Mouse (Mus musculus) midbrain, embryonic 13.5 days (tissue): ENCODE measurements at regions not wholly inside any gene's neighbourhood (a gene's known extent, or its start where the extent isn't known, plus 50 kb on each side); places are given as distances from the start of the nearest gene placed in this dataset.

ENCODE experiments used
- ATAC-seq: fragments of 200-750 bp; cut with Nextera tagmentation; 2 replicates; pipeline ENCODE4 v1.8.0; 2017; ENCODE audit warnings: mild to moderate bottlenecking, moderate TSS enrichment, moderate library complexity
- H3K27ac ChIP-seq: fragments of 300-500 bp; sonication (generic); 2 replicates; pipeline ENCODE4 v1.5.1; 2015; ENCODE audit warnings: inconsistent platforms, mild to moderate bottlenecking, moderate library complexity
- H3K27me3 ChIP-seq: fragments of 300-500 bp; sonication (generic); 2 replicates; pipeline ENCODE4 v1.6.1; 2015; ENCODE audit warnings: mild to moderate bottlenecking, inconsistent platforms
- H3K36me3 ChIP-seq: fragments of 300-500 bp; sonication (generic); 2 replicates; pipeline ENCODE4 v1.6.1; 2015; ENCODE audit warnings: mild to moderate bottlenecking, inconsistent platforms
- H3K4me1 ChIP-seq: fragments of 300-500 bp; sonication (generic); replicated peaks from 2 replicates; pipeline ENCODE4 v1.6.1; 2015; ENCODE audit warnings: inconsistent platforms
- H3K4me2 ChIP-seq: fragments of 300-500 bp; sonication (generic); replicated peaks from 2 replicates; pipeline ENCODE4 v1.6.1; 2015; ENCODE audit warnings: moderate library complexity, mild to moderate bottlenecking, inconsistent platforms
- H3K4me3 ChIP-seq: fragments of 300-500 bp; sonication (generic); replicated peaks from 2 replicates; pipeline ENCODE4 v1.5.1; 2015; ENCODE audit warnings: mild to moderate bottlenecking, inconsistent platforms
- H3K9ac ChIP-seq: fragments of 300-500 bp; sonication (generic); replicated peaks from 2 replicates; pipeline ENCODE4 v1.6.1; 2015; ENCODE audit warnings: mild to moderate bottlenecking, inconsistent platforms
- H3K9me3 ChIP-seq: fragments of 300-500 bp; sonication (generic); 2 replicates; pipeline ENCODE4 v1.6.1; 2016; ENCODE audit warnings: mild to moderate bottlenecking, inconsistent platforms
- WGBS: fragments of 180-500 bp; shearing (Covaris S2); methylation state at CpG from one replicate; pipeline ENCODE4 v1.1.7; 2015; 5-methylcytosine and 5-hydroxymethylcytosine counted together

GRCm38 (mm10) chr12:13011023-13011761, 69.5 kb upstream of the Mycn start:
- whole genome bisulfite sequencing = 84% methylated on average over 9 of the region's 9 CpGs
- no peak overlapping the region for H3K9ac ChIP-seq
- ATAC-seq = no peak
- no peak overlapping the region for H3K4me2 ChIP-seq
- H3K9me3 ChIP-seq = no peaks in the 10 kb centered on the region
- no peak overlapping the region for H3K4me3 ChIP-seq
- H3K27me3 ChIP-seq = no peaks in the 10 kb centered on the region
- H3K4me1 ChIP-seq = no peaks in the 10 kb centered on the region
- H3K36me3 ChIP-seq = no peaks in the 10 kb centered on the region
- H3K27ac ChIP-seq = no peak overlapping the region

- no peak for ATAC-seq
- Histone ChIP-seq H3K9me3 (no peaks in the 10 kb centered on the region), H3K4me3 (no peak overlapping the region), H3K4me1 (no peaks in the 10 kb centered on the region), H3K27ac (no peak overlapping the region), H3K9ac (no peak overlapping the region), H3K36me3 (no peaks in the 10 kb centered on the region), H3K27me3 (no peaks in the 10 kb centered on the region), H3K4me2 (no peak overlapping the region)
- 86% methylated on average over 3 of the region's 3 CpGs for WGBS
These were observed 68.7 kb upstream of the Mycn start for GRCm38 (mm10) chr12:13010405-13010804.

- no peak for ATAC-seq
- H3K9me3 ChIP-seq = no peaks in the 10 kb centered on the region
- 48% methylated on average over 2 of the region's 2 CpGs for WGBS
These were observed 67.8 kb upstream of the Mycn start for GRCm38 (mm10) chr12:13009470-13009869.

GRCm38 (mm10) chr12:13002703-13003102, 61.0 kb upstream of the Mycn start:
- Histone ChIP-seq H3K4me1 (no peaks in the 10 kb centered on the region), H3K36me3 (no peaks in the 10 kb centered on the region), H3K27me3 (no peaks in the 10 kb centered on the region), H3K27ac (no peak overlapping the region), H3K9me3 (no peaks in the 10 kb centered on the region), H3K4me3 (no peak overlapping the region), H3K9ac (no peak overlapping the region), H3K4me2 (no peak overlapping the region)
- no peak for ATAC-seq
- 87% methylated on average over 3 of the region's 3 CpGs for WGBS

More at GRCm38 (mm10) chr12:13009470-13009869, 67.8 kb upstream of the Mycn start:
- Histone ChIP-seq H3K4me2 (no peak overlapping the region), H3K9ac (no peak overlapping the region), H3K36me3 (no peaks in the 10 kb centered on the region), H3K27ac (no peak overlapping the region), H3K4me1 (no peaks in the 10 kb centered on the region), H3K27me3 (no peaks in the 10 kb centered on the region), H3K4me3 (no peak overlapping the region)

- H3K36me3 ChIP-seq = no peaks in the 10 kb centered on the region
- no peaks in the 10 kb centered on the region for H3K27me3 ChIP-seq
- WGBS = 94% methylated on average over 6 of the region's 6 CpGs
- no peak for ATAC-seq
- no peak overlapping the region for H3K4me2 ChIP-seq
- no peaks in the 10 kb centered on the region for H3K4me1 ChIP-seq
- no peak overlapping the region for H3K27ac ChIP-seq
- H3K4me3 ChIP-seq = no peak overlapping the region
- H3K9me3 ChIP-seq = no peaks in the 10 kb centered on the region
- H3K9ac ChIP-seq = no peak overlapping the region
These were observed 60.4 kb upstream of the Mycn start for GRCm38 (mm10) chr12:13002069-13002590.

- no peaks in the 10 kb centered on the region for H3K9me3 ChIP-seq
- H3K9ac ChIP-seq = no peak overlapping the region
- peaks cover 9% of the 10 kb centered on the region for H3K4me1 ChIP-seq
- 94% methylated on average over 9 of the region's 9 CpGs for WGBS
- ATAC-seq = no peak
- H3K27ac ChIP-seq = no peak overlapping the region
- no peak overlapping the region for H3K4me3 ChIP-seq
- H3K36me3 ChIP-seq = no peaks in the 10 kb centered on the region
- no peaks in the 10 kb centered on the region for H3K27me3 ChIP-seq
- H3K4me2 ChIP-seq = no peak overlapping the region
These were observed 54.3 kb upstream of the Mycn start for GRCm38 (mm10) chr12:12995974-12996361.

- Histone ChIP-seq H3K4me3 (no peak overlapping the region), H3K27me3 (no peaks in the 10 kb centered on the region), H3K9ac (no peak overlapping the region), H3K9me3 (no peaks in the 10 kb centered on the region), H3K4me2 (no peak overlapping the region), H3K36me3 (no peaks in the 10 kb centered on the region), H3K4me1 (peaks cover 9% of the 10 kb centered on the region), H3K27ac (no peak overlapping the region)
- 66% methylated on average over 21 of the region's 21 CpGs for WGBS
- peak; percentile 45; the same call in 1 of the 2 replicates for ATAC-seq
These were observed 53.6 kb upstream of the Mycn start for GRCm38 (mm10) chr12:12995061-12995973.

- Histone ChIP-seq H3K36me3 (no peaks in the 10 kb centered on the region), H3K9me3 (no peaks in the 10 kb centered on the region), H3K4me3 (no peak overlapping the region), H3K27ac (no peak overlapping the region), H3K9ac (no peak overlapping the region), H3K27me3 (no peaks in the 10 kb centered on the region), H3K4me2 (no peak overlapping the region), H3K4me1 (peaks cover 9% of the 10 kb centered on the region)
- ATAC-seq = peak; percentile 53
- 37% methylated on average over 8 of the region's 8 CpGs for WGBS
These were observed 52.4 kb upstream of the Mycn start for GRCm38 (mm10) chr12:12993894-12994714.
